Mouse (Mus musculus) urinary bladder, postnatal 25 days (tissue): ENCODE data around the gene Ltbr.

Experiments
- DNase-seq: peaks from one replicate; pipeline ENCODE4 v3.0.0; 2022; ENCODE audit warnings: low spot score

The Ltbr gene

GRCm38 (mm10) chr6:125313546-125314230, at the start of gene Ltbr:
TSS of gene Ltbr (minus strand) at chr6:125313885.
- DNase-seq = peak; percentile 82

DNA sequence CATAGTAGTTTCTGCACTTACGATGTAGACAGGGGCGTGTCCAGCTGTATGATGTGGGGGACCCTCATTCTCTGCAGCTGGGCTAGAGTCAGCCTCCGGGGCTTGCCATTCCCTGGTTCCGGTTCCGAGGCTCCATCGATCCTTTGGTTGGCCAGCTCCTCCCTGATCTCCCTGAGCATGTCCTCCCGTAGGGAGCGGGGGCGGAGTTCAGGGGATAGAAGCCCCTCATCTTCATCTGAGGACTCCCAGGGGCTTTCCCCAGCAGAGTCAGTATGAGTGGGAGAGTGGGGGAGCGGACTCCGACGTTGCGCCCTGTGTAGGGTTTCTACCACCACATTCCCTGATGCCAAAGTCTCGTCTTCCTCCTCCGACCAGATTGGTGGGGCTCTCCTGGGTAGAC, 49.3 kb upstream of the Ltbr start:
- no peak for DNase-seq

GRCm38 (mm10) chr6:125361467-125362291, 48.0 kb upstream of the Ltbr start:
- DNase-seq = no peak

- DNase-seq = no peak
Observed at GRCm38 (mm10) chr6:125360846-125361245, 47.2 kb upstream of the Ltbr start.

DNA sequence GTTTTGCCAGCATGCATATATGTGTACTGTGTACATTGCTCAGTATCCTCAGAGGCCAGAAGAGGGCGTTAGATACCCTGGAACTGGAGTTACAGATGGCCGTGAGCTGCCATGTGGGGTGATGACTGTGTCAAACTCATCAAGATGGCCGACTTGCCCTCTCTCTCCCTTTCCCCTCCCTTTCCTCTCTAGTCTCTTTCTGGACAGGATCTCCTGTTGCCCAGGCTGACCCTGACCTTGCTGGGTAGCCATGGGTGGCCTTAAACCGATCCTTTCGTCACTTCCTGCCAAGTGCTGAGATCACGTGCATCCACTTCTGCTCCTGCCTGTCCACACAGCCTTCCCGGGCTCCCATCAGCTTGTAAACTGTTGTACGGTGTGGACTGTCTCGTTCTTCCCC, 46.3 kb upstream of the Ltbr start:
- no peak for DNase-seq

- DNase-seq = no peak
Observed at GRCm38 (mm10) chr6:125357334-125357733, 43.6 kb upstream of the Ltbr start.

- DNase-seq = no peak
Observed at GRCm38 (mm10) chr6:125356264-125356663, 42.6 kb upstream of the Ltbr start.

DNA sequence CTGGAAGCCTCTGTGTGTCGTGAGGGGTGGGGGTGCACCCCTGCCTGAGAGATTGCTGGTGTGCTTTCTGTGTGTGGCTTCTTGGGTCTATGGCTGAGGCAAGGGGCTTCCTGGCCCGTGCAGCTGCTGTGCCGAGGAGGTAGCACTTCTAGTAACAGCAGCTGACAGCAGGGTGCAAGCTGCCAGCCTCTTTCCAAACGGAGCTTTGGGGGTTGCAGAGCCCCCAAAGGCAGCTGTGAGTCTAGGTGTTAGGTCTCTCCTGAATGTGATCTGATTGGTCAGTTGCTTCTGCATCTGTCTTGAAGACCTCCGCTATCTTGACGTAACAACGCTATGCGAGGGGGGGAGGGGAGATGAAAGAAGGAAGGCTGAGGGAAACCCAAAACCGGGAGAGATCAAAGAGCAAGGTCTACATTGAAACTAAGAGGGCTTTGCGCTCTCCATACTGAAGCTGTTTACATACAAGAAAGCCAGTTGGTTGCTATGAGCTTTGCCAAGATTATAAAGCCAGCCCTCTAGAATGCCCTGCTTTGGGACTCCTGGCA, 41.6 kb upstream of the Ltbr start:
- no peak for DNase-seq

DNA sequence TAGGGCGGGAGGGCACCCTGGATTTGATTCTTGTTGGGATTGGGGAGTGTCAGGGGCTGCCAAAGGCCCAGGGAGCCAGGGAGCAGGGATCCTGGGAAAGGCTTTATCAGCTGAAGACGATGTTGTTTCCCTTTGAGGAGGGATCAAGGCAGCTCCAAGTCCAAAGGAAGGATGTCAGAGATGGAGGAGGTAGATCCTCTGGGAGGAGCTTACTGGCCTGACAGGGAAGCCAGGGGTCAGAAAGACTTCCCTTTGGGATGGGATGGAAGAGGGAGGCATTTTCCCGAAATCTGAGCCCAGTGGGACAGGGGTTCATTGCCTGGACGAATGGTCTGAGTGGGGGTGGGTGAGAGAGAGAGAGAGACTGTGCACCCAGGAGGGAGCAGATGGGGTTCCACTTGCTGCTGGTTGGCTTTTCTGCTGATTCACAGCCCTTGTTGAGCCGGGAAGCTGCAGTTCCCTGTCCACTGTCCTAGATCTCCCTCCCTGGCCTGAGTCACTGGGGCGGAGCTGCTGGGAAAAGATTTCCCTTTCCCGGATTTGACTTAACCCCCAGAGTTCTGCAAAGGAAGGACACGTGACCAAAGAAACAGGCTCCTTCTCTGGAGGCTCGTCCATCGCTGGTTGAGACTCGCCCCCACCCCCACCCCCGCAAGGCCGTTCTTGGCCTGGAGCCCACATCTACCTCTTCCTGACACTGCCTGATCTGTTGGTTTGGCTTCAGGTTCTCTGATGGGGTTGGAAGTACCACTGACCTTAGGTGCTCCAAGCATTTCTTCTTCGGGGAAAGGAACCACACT, 40.9 kb upstream of the Ltbr start:
- peak; percentile 56 for DNase-seq

DNA sequence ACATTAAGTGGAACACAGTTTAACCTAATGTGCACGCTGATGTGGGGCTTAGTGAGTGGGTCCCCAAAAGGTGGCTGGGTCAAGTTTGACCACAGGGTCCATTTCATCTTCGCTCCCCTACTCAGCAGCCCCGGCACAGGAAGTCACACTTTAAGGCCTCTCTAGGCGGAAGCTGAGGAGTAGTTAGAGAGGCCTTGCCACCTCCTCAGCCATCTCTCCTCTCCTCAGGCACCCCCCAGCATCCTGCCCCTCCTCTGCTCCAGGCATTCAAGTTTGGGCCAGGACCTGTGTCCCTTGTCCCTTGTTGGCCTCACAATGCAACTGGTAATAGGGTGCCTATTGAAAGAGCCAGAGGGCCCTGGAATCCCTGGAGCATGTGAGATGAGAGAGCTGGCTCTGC, 40.0 kb upstream of the Ltbr start:
- no peak for DNase-seq

DNA sequence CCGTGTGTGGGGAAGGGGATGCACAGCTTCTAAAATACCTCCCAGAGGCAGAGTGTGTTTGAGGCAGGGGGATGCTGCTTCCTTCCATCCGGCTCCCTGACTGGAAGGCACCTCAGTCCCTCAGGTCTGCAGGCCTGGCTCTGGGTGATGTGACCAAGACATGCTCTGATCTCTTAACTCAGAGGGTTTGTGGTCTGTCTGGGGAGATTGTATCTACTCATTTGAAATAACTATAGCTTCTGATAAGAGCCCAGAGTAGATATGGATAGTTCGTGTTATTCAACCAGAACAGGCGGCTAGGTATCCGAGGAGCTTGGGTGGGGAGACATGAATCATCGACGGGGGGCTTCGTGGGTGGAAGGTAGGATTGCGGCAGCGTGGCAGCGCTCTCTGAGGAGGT, 39.5 kb upstream of the Ltbr start:
- DNase-seq = no peak

- no peak for DNase-seq
Observed at GRCm38 (mm10) chr6:125352811-125353210, 39.1 kb upstream of the Ltbr start.

DNA sequence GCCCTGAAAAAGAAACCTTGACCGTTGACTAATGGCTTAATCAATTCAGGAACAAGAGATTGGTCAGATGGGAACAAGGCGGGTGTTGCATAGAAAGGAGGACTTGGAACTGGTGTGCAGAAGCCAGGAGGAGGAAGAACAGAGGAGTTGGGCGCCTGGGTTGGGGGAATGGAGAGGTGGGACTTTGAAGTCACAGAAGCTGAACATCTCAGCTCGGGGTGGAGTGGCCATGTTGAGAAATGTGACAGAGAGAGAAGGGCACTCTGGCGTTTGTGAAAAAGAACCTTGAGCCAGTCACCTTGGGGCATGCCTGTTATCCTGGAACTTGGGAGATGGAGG, 38.3 kb upstream of the Ltbr start:
- DNase-seq = no peak

DNA sequence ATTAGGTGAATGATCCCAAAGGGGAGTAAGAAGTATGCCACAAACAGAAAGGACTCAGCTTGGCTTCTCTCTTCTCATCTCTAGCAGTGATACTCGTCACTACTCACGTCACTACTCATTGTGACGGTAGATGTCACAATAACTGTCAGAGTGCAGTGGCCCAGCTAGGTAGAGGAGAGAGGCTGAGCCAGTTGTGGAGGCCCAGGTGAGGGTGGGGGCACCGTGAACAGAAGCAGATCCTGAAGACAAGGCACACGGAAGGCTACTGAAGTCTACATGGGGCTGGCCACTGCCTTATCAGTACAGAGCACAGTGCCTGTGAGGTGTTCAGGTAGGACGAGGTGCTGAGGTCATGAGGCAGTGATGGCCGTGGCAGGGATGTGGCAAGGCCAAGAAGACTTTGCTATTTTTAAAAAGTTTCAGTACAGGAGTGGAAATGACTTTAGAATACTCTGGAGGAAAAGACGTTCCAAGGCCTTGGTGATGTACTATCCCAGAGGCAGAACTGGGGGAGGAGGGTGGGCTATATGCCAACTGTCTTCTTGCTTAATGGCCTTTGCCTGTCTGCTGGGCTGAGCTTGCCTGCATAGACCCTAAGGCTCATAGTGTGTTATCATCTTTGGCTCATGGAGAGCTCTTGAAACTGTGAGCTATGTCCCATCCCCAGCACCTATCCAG, 37.8 kb upstream of the Ltbr start:
- DNase-seq = no peak

GRCm38 (mm10) chr6:125350995-125351324, 37.3 kb upstream of the Ltbr start:
- DNase-seq = no peak

DNA sequence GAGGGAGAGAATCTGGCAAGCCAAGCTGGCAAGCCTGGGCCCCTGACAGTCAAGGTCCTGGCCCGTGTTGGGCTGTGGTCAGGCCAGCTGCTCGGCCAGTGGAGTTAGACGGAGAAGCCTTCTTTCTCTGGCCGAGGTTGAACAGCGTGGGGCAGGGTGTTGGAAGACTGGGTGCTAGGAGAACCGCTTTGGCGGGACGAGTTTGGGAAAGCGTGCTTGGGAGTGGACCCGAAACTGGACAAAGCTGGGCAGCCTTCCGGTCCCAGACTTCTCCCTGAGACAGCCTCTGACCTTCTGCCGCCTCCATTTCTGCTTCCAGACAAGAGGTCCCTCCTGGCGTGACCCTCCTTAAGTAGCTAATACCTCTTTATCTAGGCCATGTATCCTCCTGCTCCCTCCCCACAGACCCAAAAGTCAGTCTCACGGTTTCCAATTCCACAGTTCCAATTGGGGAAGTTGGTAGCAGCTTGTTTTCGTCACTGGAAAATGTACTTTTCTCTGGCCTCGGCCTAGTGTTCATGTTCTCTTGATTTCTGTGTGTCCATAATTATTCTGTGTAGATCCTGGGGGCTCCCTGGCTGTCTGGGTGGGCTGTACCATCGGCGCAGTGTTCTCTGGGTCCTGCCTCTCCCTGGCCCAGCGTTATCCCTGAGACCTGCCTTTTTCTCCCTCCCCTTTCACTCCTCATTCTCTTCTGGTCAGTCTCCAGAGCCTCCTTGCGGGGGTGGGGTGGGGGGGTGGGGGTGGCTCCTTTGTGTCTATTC, 36.7 kb upstream of the Ltbr start:
- DNase-seq = no peak

DNA sequence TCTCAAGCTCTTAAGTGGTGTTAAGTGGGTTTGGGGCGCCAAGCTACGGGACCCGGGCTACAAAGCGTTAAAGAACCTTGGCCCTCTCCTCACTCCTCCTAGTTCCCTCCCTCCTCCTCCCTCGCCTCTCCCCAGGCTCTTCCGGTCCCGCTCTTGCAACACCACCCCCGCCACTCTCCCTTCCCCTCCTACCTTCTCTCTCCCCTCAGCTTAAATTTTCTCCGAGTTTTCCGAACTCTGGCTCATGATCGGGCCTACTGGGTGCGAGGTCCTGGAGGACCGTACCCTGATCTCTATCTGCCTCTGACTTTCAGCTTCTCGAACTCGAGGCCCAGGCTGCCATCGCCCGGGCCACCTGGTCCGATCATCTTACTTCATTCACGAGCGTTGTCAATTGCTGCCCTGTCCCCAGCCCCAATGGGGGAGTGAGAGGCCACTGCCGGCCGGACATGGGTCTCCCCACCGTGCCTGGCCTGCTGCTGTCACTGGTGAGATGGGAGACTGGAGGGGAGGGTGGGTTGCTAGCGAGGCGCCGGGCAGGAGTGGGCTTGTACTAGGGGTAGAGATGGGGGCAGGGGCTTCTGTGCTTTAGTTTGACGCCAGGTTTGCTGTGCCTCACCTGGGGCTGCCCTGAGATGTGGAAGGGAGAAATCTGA, 36.0 kb upstream of the Ltbr start:
- peak; percentile 60 for DNase-seq

DNA sequence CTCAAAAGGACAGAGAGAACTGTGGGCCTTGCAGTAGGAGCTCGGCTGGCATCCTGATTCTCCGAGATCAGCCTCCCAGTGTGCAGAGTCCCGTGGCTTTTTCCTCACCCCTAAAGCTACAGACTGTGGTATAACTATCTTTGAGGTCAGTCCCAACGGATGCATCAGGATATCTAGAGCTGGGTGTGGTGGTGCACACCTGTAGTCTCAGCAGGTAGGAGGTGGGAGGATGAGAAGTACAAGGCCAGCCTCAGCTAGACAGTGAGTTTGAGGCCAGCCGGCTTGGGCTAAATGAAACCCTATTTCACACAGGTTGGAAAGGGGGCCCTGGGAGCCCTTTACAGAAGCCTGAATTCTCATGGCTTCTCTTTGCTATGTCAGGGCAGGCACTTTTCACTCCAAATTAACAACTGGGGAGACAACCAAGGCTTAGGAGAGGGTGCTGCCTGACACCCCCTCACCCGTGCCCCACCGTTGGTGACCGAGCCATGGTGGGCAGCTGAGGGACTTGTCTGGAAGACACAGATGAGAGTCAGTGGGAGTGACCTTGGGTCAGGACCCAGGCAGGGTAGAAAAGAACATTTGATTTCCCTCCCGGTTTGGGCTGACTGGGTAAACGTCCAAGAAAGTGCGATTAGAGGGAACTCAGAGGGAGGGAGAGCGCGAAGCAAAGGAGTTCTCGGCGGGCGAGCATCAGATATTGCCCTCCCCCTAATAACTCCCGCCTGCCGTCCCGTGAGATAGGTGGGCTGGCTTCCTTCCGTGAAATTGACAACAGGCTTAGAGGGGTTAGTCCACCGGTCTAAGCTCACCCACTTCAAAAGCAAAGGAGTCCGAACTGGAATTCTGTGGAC, 35.3 kb upstream of the Ltbr start, which contains the start of gene Tnfrsf1a:
Tnfrsf1a (plus strand) TSS at position 642 of the 854 bp plus-strand sequence.
- DNase-seq = no peak

- DNase-seq = no peak
Observed at GRCm38 (mm10) chr6:125346029-125346428, 32.3 kb upstream of the Ltbr start.

- DNase-seq = no peak
Observed at GRCm38 (mm10) chr6:125345625-125346024, 31.9 kb upstream of the Ltbr start.
